Mouse (Mus musculus): ENCODE measurements at regions not wholly inside any gene's neighbourhood (a gene's known extent, or its start where the extent isn't known, plus 50 kb on each side); places are given as distances from the start of the nearest gene placed in this dataset.
"Not testable (repeated sequence)": the region's sequence is repeated elsewhere in the genome, so short reads cannot be mapped to it uniquely, and the experiment has no call there.

DNA sequence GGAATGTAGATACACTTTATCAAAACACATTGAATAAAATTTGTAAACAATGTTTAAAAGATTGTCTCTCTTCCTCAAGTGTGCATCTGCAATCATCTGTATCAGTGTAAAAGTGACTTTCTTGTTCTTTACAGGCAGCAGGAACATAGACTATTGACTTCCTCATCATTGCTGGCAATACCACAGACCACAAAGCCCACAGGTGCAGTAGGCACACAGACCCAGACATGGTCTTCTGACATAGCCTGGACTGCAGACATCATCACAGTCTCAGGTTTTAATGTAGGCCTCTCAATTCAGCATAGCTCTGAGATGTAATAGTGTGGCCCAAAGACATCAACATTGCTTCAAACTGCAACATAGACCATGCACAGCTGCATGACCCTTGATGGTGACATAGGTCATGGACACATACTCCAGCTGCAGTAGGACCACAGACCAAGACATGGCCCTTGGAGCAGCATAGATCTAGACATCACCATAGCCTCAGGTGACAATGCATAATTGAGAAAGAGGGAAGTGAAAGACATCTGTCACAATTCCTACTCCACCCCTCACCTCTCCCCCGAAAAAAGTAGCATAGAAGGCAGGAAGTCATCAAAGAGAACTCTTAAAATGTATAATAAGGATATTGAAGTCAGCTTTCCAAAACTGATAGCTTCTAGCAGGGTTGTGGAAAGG is 74.1 kb upstream of the Speer2 start:
- WGBS = 73% methylated on average over 1 of the region's 1 CpGs
- H3K4me3 ChIP-seq (ENCODE audit: low read length) = no peak overlapping the region
- H3K4me1 ChIP-seq (ENCODE audit: control insufficient read depth, insufficient read depth, low read length) = no peaks in the 10 kb centered on the region
- H3K9ac ChIP-seq (ENCODE audit: low read depth, low read length) = no peak overlapping the region
- no peaks in the 10 kb centered on the region for H3K27me3 ChIP-seq (ENCODE audit: control insufficient read depth, insufficient read depth, low read length)
- no peak; the same call in 1 of the 2 replicates for ATAC-seq (ENCODE audit: low FRiP score, low TSS enrichment)
- no peaks in the 10 kb centered on the region for H3K9me3 ChIP-seq (ENCODE audit: control insufficient read depth, low read length)
- H3K27ac ChIP-seq (ENCODE audit: low read depth, low read length) = no peak overlapping the region
- no peak overlapping the region for H3K4me2 ChIP-seq (replicated peaks; ENCODE audit: low read depth, low read length)
- no peaks in the 10 kb centered on the region for H3K36me3 ChIP-seq (ENCODE audit: control insufficient read depth, insufficient read depth, low read length)

DNA sequence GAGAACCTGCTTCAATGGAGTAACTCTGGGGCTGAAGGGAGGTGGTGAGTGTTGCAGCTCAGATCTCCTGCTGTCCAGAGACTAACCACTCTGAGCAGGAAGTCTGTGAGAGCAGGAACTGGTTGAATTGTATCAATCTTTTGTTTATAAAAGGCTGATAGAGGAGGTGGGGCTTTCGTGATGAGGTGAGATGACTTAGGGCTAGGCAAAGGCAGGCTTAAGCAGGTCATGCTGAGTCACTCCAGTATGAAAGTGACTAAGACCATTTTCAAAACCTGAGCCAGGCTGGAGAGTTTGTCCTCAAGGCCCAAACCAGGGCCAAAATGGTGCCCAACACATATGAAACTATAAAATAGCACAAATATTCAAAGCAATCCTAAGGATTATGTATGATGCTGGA is 80.1 kb upstream of the Speer2 start:
- ATAC-seq (ENCODE audit: low FRiP score, low TSS enrichment) = no peak
- Histone ChIP-seq H3K27me3 (ENCODE audit: control insufficient read depth, insufficient read depth, low read length) (no peaks in the 10 kb centered on the region), H3K36me3 (ENCODE audit: control insufficient read depth, insufficient read depth, low read length) (no peaks in the 10 kb centered on the region), H3K4me3 (ENCODE audit: low read length) (no peak overlapping the region), H3K9ac (ENCODE audit: low read depth, low read length) (no peak overlapping the region), H3K9me3 (ENCODE audit: control insufficient read depth, low read length) (no peaks in the 10 kb centered on the region), H3K4me1 (ENCODE audit: control insufficient read depth, insufficient read depth, low read length) (no peaks in the 10 kb centered on the region), H3K4me2 (replicated peaks; ENCODE audit: low read depth, low read length) (no peak overlapping the region), H3K27ac (ENCODE audit: low read depth, low read length) (no peak overlapping the region)
- 76% methylated on average over 1 of the region's 1 CpGs for WGBS

DNA sequence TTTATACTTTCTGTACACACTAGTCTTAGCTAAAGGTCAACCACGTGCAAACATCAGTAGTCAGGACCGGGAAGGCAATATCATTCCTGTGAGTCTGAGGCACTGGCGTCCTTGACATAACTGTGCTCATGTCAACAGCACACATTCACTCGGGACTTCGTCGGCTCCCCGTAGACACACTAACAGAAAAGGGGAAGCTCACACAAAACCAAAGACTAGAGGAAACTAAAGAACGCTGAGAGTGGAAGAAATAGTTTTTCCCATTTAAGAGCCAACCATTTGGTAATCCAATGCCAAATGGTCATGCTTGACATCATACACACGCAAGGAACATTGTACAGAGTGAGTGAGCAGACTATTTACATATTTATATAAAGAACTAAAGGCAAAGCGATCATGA is 85.2 kb upstream of the Speer2 start:
- Histone ChIP-seq H3K9me3 (ENCODE audit: control insufficient read depth, low read length) (no peaks in the 10 kb centered on the region), H3K9ac (ENCODE audit: low read depth, low read length) (no peak overlapping the region), H3K4me1 (ENCODE audit: control insufficient read depth, insufficient read depth, low read length) (no peaks in the 10 kb centered on the region), H3K27me3 (ENCODE audit: control insufficient read depth, insufficient read depth, low read length) (no peaks in the 10 kb centered on the region), H3K4me2 (replicated peaks; ENCODE audit: low read depth, low read length) (no peak overlapping the region), H3K27ac (ENCODE audit: low read depth, low read length) (no peak overlapping the region), H3K4me3 (ENCODE audit: low read length) (no peak overlapping the region), H3K36me3 (ENCODE audit: control insufficient read depth, insufficient read depth, low read length) (no peaks in the 10 kb centered on the region)
- 85% methylated on average over 10 of the region's 10 CpGs for WGBS
- no peak for ATAC-seq (ENCODE audit: low FRiP score, low TSS enrichment)

DNA sequence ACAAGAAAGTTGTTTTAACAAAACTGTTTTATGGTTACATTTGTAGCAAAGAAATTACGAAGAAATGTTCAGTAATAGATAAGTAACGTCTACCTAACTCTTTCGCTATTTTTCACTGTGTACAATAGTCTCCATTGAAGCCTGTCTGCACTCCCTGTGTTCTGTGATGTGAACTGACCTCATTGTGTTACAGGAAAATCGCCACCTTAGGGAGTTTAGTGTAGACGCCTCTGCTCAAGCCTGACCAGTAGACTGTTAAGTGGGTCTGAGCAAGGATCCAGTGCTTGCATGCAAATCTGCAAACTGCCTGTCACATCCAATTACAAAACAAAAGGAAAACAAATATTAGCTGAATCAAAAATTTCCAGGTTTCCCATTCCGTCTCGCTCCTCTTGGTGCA is 85.8 kb upstream of the Speer2 start:
- no peak overlapping the region for H3K27ac ChIP-seq (ENCODE audit: low read depth, low read length)
- H3K27me3 ChIP-seq (ENCODE audit: control insufficient read depth, insufficient read depth, low read length) = no peaks in the 10 kb centered on the region
- no peak overlapping the region for H3K4me3 ChIP-seq (ENCODE audit: low read length)
- no peaks in the 10 kb centered on the region for H3K9me3 ChIP-seq (ENCODE audit: control insufficient read depth, low read length)
- 0 out of 2 replicates have a peak, but pooled peaks have one; percentile 60 for ATAC-seq (ENCODE audit: low FRiP score, low TSS enrichment)
- H3K36me3 ChIP-seq (ENCODE audit: control insufficient read depth, insufficient read depth, low read length) = no peaks in the 10 kb centered on the region
- H3K9ac ChIP-seq (ENCODE audit: low read depth, low read length) = no peak overlapping the region
- 76% methylated on average over 7 of the region's 7 CpGs for WGBS
- H3K4me2 ChIP-seq (replicated peaks; ENCODE audit: low read depth, low read length) = no peak overlapping the region
- no peaks in the 10 kb centered on the region for H3K4me1 ChIP-seq (ENCODE audit: control insufficient read depth, insufficient read depth, low read length)

DNA sequence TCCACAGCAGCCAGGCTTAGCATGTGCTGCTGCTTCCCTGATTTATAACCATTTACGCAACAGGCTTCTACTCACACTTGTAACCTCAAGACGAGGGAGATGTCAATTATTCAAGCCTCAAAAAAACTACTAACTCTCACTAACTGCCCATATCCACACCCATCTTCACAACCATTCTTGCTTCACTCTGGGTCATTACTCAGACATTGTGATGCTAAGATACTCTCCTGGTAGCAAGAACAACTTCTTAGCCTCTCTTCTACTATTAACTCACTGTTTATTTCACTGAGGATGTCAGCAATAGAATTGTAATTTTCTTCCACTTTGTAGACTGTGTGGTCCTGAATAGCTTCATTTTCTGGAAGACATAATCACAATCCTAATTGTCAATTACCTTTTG is 88.0 kb upstream of the Speer2 start:
- no peak overlapping the region for H3K4me3 ChIP-seq (ENCODE audit: low read length)

DNA sequence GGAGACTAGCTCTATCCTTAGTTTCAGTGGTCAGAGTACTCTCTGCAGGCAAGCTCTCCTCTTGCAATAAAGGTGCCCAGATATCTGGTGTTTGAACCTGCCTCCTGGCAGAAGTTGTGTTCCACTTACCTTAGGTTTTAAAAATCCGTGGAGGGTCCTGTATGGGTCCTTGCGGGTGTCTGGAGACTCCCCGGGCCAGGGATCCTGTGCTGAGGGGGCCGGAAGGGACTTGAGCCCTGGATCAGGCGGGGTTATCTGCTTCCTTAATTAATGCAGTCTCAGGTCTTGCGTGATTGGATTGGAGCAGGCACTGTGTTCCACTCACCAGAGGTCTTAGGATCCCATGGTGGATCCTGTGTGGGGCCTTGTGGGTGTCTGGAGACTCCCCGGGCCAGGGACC is 103.0 kb upstream of the Speer2 start:
- ATAC-seq (ENCODE audit: low FRiP score, low TSS enrichment); H3K27ac ChIP-seq (ENCODE audit: low read depth, low read length); H3K4me2 ChIP-seq (replicated peaks; ENCODE audit: low read depth, low read length); H3K27me3 ChIP-seq (ENCODE audit: control insufficient read depth, insufficient read depth, low read length); H3K9me3 ChIP-seq (ENCODE audit: control insufficient read depth, low read length); H3K36me3 ChIP-seq (ENCODE audit: control insufficient read depth, insufficient read depth, low read length); H3K9ac ChIP-seq (ENCODE audit: low read depth, low read length); H3K4me3 ChIP-seq (ENCODE audit: low read length); H3K4me1 ChIP-seq (ENCODE audit: control insufficient read depth, insufficient read depth, low read length): not testable (repeated sequence)
- WGBS = 93% methylated on average over 7 of the region's 7 CpGs

More for the DNA sequence above, 88.0 kb upstream of the Speer2 start:
- Histone ChIP-seq H3K4me2 (replicated peaks; ENCODE audit: low read depth, low read length) (no peak overlapping the region), H3K27me3 (ENCODE audit: control insufficient read depth, insufficient read depth, low read length) (no peaks in the 10 kb centered on the region), H3K36me3 (ENCODE audit: control insufficient read depth, insufficient read depth, low read length) (no peaks in the 10 kb centered on the region), H3K27ac (ENCODE audit: low read depth, low read length) (no peak overlapping the region), H3K9me3 (ENCODE audit: control insufficient read depth, low read length) (no peaks in the 10 kb centered on the region), H3K4me1 (ENCODE audit: control insufficient read depth, insufficient read depth, low read length) (no peaks in the 10 kb centered on the region), H3K9ac (ENCODE audit: low read depth, low read length) (no peak overlapping the region)
- ATAC-seq (ENCODE audit: low FRiP score, low TSS enrichment) = no peak
- 39% methylated on average over 2 of the region's 2 CpGs for WGBS

DNA sequence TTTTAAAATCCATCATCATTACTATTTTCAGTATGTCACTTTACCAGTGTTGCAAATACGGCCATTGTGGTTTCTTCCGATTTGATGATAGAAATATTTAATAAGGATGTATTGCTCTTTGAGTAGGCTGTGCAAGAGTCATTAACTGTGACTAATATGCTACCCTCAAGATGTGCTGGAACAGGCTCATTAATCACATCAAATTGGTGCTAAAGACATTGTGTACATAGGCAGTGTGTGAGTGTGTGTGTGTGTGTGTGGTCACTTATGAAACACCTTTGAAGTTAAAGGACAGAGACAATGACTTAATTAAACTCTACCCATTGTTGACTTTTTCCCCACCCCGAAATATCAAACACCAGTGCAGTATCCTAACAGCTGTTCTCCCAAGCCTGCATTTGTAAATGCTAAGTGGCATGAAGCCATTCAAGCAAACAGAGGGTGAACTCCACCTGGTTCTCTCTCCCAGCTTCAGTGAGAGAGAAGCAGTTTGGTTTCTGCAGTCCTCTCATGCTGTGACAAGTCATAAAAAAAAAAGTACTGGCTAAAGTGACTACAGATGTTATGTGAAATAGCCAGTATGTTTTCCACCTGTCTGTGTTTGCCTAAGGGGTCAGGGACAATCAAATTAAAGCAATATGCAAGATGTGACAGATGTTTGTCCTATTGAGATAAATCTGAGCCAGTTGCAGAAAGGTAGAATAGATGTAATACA is 116.4 kb upstream of the Speer2 start:
- Histone ChIP-seq H3K4me1 (ENCODE audit: control insufficient read depth, insufficient read depth, low read length) (no peaks in the 10 kb centered on the region; the same call in 1 of the 2 replicates), H3K9ac (ENCODE audit: low read depth, low read length) (no peak overlapping the region), H3K9me3 (ENCODE audit: control insufficient read depth, low read length) (no peaks in the 10 kb centered on the region), H3K4me2 (replicated peaks; ENCODE audit: low read depth, low read length) (no peak overlapping the region), H3K36me3 (ENCODE audit: control insufficient read depth, insufficient read depth, low read length) (no peaks in the 10 kb centered on the region), H3K27ac (ENCODE audit: low read depth, low read length) (no peak overlapping the region), H3K27me3 (ENCODE audit: control insufficient read depth, insufficient read depth, low read length) (no peaks in the 10 kb centered on the region), H3K4me3 (ENCODE audit: low read length) (no peak overlapping the region)
- 39% methylated on average over 3 of the region's 3 CpGs for WGBS
- peak; percentile 94 for ATAC-seq (ENCODE audit: low FRiP score, low TSS enrichment)

DNA sequence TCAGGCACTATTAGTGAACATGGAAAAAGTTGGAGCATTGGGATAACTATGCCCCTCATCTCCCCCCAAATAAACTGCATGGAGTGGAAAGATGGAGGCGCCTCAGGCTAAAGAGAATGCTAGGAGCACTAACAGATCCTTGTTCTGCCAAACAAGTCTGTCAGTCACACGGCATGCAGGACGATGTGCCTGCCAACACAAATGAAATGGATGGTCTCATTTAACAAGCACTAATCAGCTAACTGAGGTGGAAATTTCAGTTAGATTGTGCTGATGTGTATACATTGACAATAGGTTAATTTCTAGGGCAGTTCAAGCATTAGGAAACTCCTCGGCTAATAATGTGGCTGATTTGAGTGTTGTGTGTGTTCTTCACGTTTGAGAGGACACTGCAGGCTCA is 120.8 kb upstream of the Speer2 start:
- no peak overlapping the region for H3K27ac ChIP-seq (ENCODE audit: low read depth, low read length)
- H3K4me2 ChIP-seq (replicated peaks; ENCODE audit: low read depth, low read length) = no peak overlapping the region
- H3K9me3 ChIP-seq (ENCODE audit: control insufficient read depth, low read length) = no peaks in the 10 kb centered on the region
- H3K36me3 ChIP-seq (ENCODE audit: control insufficient read depth, insufficient read depth, low read length) = no peaks in the 10 kb centered on the region
- H3K27me3 ChIP-seq (ENCODE audit: control insufficient read depth, insufficient read depth, low read length) = no peaks in the 10 kb centered on the region
- H3K4me1 ChIP-seq (ENCODE audit: control insufficient read depth, insufficient read depth, low read length) = no peaks in the 10 kb centered on the region; the same call in 1 of the 2 replicates
- 65% methylated on average over 5 of the region's 5 CpGs for WGBS
- H3K9ac ChIP-seq (ENCODE audit: low read depth, low read length) = no peak overlapping the region
- ATAC-seq (ENCODE audit: low FRiP score, low TSS enrichment) = no peak
- no peak overlapping the region for H3K4me3 ChIP-seq (ENCODE audit: low read length)

DNA sequence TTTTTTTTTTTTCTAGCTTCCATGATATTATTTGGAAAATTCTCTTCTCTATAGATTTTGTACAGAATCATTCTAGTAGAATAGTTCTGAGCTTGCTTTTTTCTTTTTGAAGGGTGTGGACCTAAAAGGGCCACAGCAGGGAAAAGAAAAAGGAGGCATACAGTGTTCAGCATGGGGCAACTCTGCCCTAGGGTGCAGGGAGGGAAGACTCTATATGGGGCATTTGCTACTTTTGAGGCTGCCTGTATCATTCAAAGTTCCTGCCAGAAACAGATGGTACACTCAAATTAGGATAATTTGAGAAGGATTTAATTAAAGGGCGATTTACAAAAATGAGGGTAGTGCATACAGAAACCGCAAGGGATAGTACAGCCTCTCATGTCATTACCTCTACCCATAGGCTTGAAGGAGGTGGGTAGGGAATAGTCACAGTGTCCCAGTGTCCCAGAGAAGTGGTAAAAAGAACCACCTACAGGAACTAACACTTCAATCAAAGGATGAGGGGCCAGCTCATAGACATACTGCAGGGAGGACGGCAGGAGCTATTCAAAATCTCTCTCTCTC is 128.4 kb upstream of the Speer2 start:
- Histone ChIP-seq H3K27ac (ENCODE audit: low read depth, low read length) (no peak overlapping the region), H3K9ac (ENCODE audit: low read depth, low read length) (no peak overlapping the region), H3K9me3 (ENCODE audit: control insufficient read depth, low read length) (no peaks in the 10 kb centered on the region), H3K4me1 (ENCODE audit: control insufficient read depth, insufficient read depth, low read length) (no peaks in the 10 kb centered on the region), H3K36me3 (ENCODE audit: control insufficient read depth, insufficient read depth, low read length) (no peaks in the 10 kb centered on the region), H3K4me2 (replicated peaks; ENCODE audit: low read depth, low read length) (no peak overlapping the region), H3K27me3 (ENCODE audit: control insufficient read depth, insufficient read depth, low read length) (no peaks in the 10 kb centered on the region), H3K4me3 (ENCODE audit: low read length) (no peak overlapping the region)
- 66% methylated on average over 3 of the region's 3 CpGs for WGBS
- ATAC-seq (ENCODE audit: low FRiP score, low TSS enrichment) = no peak
